Mouse (Mus musculus) kidney, postnatal 0 days (tissue): ENCODE results near the gene Enpp7. TPM values are rescaled to one million over a fixed set of nuclear protein-coding genes. Genes with fewer than 3 reads are reported as not detected.

Source experiments
- ATAC-seq: fragments of 200-750 bp; cut with Nextera tagmentation; replicated peaks from 2 replicates; pipeline ENCODE4 v1.8.0; 2017; ENCODE audit warnings: low read depth, moderate number of reproducible peaks, moderate TSS enrichment, moderate library complexity; ENCODE audit not compliant: low FRiP score
- DNase-seq: peaks from one replicate; pipeline ENCODE4 v3.0.0-alpha.2; 2016; ENCODE audit warnings: low spot score
- H3K27ac ChIP-seq: fragments of 300-500 bp; sonication (generic); 2 replicates; pipeline ENCODE4 v1.5.1; 2014; ENCODE audit warnings: mild to moderate bottlenecking
- H3K27me3 ChIP-seq: fragments of 300-500 bp; sonication (generic); 2 replicates; pipeline ENCODE4 v1.6.1; 2014; ENCODE audit warnings: low read length, mixed read lengths; ENCODE audit not compliant: insufficient read depth
- H3K36me3 ChIP-seq: fragments of 300-500 bp; sonication (generic); 2 replicates; pipeline ENCODE4 v1.6.1; 2014; ENCODE audit warnings: low read length, mixed read lengths; ENCODE audit not compliant: insufficient read depth
- H3K4me1 ChIP-seq: fragments of 300-500 bp; sonication (generic); replicated peaks from 2 replicates; pipeline ENCODE4 v1.6.1; 2014; ENCODE audit warnings: antibody characterized with exemption, low read length, mixed read lengths; ENCODE audit not compliant: insufficient read depth
- H3K4me2 ChIP-seq: fragments of 300-500 bp; sonication (generic); 2 replicates; pipeline ENCODE4 v1.6.1; 2014; ENCODE audit warnings: mild to moderate bottlenecking, low read length, moderate library complexity, mixed read lengths
- H3K4me3 ChIP-seq: fragments of 300-500 bp; sonication (generic); replicated peaks from 2 replicates; pipeline ENCODE4 v1.5.1; 2014; ENCODE audit warnings: low read depth, low read length
- H3K9ac ChIP-seq: fragments of 300-500 bp; sonication (generic); 2 replicates; pipeline ENCODE4 v1.6.1; 2014; ENCODE audit warnings: low read depth, low read length
- H3K9me3 ChIP-seq: fragments of 300-500 bp; sonication (generic); replicated peaks from 2 replicates; pipeline ENCODE4 v1.6.1; 2016; ENCODE audit warnings: low read length, inconsistent platforms, mixed read lengths
- CTCF ChIP-seq: IDR thresholded peaks from 2 replicates; pipeline ENCODE4 v1.5.1; 2016; ENCODE audit warnings: antibody characterized with exemption, low read depth, mild to moderate bottlenecking, moderate library complexity
- WGBS: fragments of 180-500 bp; shearing (Covaris S2); extraction: QIAGEN DNeasy Blood & Tissue Kit; methylation state at CpG from one replicate; pipeline ENCODE4 v1.1.7; 2014; 5-methylcytosine and 5-hydroxymethylcytosine counted together
- polyA plus RNA-seq: library from polyadenylated mRNA; unstranded; fragments of >200 nt; fragmentation: Nextera tagmentation; extraction: Ambion mirVana; gene quantifications from 2 replicates; pipeline ENCODE4 v1.2.1, GENCODE M21; 2015

Enpp7 gene
- polyA plus RNA-seq, 1 experiment from 2014 or later, result not detected

DNA sequence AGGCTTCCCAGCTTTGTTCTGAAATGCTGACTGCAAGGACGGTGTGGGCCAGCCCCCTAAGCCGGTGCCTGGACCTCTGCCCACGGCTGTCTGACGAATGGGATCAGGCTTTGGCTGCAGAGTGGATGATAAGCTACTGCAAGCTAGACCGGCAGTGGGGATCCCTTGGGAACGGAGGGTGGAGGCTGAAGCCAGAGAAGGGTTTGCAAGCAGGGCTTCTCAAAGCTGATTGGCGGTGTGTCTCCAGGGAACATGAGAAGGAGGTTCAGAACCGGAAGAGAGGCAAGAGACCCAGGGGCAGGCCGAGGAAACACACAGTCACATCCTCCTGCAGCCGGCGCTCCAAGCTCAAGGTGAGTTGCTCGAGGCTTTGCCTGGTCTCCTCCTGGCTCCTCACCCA is 38.2 kb downstream of the Enpp7 start:
- Histone ChIP-seq H3K36me3 (peaks cover 34% of the 10 kb centered on the region), H3K4me2 (no peak overlapping the region), H3K27me3 (0 out of 2 replicates have a peak, but pooled peaks cover 8% of the 10 kb centered on the region), H3K4me3 (no peak overlapping the region), H3K4me1 (peaks cover 24% of the 10 kb centered on the region), H3K9me3 (no peaks in the 10 kb centered on the region), H3K27ac (no peak overlapping the region), H3K9ac (0 out of 2 replicates have a peak overlapping the region, but pooled peaks have one; percentile 14)
- TF ChIP-seq CTCF, result no peak
- 30% methylated on average over 12 of the region's 12 CpGs for WGBS
- ATAC-seq, result no peak
- peak; percentile 81 for DNase-seq

DNA sequence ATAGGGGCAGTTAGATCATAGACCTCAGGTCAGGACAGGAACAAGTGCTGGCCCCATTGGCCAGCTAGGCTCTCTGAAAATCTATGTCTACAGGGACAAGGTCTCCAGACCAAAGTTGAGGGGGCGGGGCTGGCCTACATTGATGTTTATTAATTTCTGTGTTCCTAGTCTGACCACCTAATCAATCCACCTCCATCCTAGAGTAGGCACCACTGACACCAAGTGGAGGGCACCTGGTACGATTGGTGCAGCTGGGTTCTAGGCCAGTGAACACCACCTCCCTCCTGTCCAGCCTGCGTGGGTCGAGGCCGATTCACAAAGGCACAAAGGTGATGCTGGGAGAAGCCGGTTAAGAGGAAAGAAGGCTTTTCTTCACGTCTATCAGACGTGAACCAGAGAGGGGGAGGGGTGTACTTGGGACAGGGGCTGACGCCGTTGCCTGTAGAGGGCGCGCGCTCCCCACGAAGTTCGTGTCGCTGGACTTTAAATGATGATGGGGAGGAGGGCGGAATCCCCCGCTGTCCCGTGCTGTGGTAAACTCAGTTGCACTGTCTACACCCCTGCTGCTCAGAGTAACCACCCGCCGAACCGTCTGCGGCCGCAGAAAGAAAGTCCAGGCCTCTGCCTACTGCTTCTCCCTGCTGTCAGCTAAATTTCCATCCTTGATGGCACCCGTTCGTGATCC is 46.0 kb downstream of the Enpp7 start:
- WGBS, result 2% methylated on average over 26 of the region's 26 CpGs

DNA sequence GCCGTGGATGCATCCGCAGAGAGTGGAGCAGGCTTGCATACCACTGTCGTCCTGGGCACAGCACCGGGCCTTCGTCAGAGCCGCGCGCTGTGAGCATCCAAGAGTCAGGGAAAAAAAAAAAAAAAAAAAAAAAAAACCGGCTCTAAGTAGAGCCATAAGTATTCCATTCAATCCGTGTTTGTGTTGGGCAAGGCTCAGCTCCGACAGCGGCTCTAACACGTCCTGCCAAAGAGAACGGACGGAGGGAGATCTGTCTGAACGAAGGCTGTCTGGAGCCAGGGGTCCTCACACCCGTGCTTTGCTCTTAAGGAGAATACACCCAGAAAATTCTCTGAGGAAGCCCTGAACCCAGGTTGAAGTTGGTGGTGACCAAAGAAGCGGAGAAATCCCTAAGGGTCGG is 46.6 kb downstream of the Enpp7 start:
- peaks cover 18% of the 10 kb centered on the region; the same call in 1 of the 2 replicates for H3K4me1 ChIP-seq
- no peak overlapping the region for H3K27ac ChIP-seq
- peaks cover 11% of the 10 kb centered on the region; the same call in 1 of the 2 replicates for H3K36me3 ChIP-seq
- WGBS, result 5% methylated on average over 19 of the region's 19 CpGs
- peaks cover 20% of the 10 kb centered on the region for H3K27me3 ChIP-seq
- no peak overlapping the region for H3K9ac ChIP-seq
- H3K9me3 ChIP-seq, result no peaks in the 10 kb centered on the region
- H3K4me2 ChIP-seq, result peak overlapping the region; percentile 48
- no peak for TF ChIP-seq CTCF
- 0 out of 2 replicates have a peak overlapping the region, but pooled peaks have one; percentile 13 for H3K4me3 ChIP-seq
- ATAC-seq (no peak), DNase-seq (peak; percentile 26)

More for the DNA sequence above, 46.0 kb downstream of the Enpp7 start:
- H3K27ac ChIP-seq, result no peak overlapping the region
- H3K27me3 ChIP-seq, result peaks cover 20% of the 10 kb centered on the region
- peaks cover 13% of the 10 kb centered on the region; the same call in 1 of the 2 replicates for H3K4me1 ChIP-seq
- H3K9me3 ChIP-seq, result no peaks in the 10 kb centered on the region
- H3K9ac ChIP-seq, result no peak overlapping the region
- peak overlapping the region; percentile 48 for H3K4me2 ChIP-seq
- peak; percentile 92 for DNase-seq
- 0 out of 2 replicates have a peak, but pooled peaks have one; percentile 29 for ATAC-seq
- H3K4me3 ChIP-seq, result 0 out of 2 replicates have a peak overlapping the region, but pooled peaks have one; percentile 13
- peak; percentile 92 for TF ChIP-seq CTCF
- H3K36me3 ChIP-seq, result peaks cover 17% of the 10 kb centered on the region

DNA sequence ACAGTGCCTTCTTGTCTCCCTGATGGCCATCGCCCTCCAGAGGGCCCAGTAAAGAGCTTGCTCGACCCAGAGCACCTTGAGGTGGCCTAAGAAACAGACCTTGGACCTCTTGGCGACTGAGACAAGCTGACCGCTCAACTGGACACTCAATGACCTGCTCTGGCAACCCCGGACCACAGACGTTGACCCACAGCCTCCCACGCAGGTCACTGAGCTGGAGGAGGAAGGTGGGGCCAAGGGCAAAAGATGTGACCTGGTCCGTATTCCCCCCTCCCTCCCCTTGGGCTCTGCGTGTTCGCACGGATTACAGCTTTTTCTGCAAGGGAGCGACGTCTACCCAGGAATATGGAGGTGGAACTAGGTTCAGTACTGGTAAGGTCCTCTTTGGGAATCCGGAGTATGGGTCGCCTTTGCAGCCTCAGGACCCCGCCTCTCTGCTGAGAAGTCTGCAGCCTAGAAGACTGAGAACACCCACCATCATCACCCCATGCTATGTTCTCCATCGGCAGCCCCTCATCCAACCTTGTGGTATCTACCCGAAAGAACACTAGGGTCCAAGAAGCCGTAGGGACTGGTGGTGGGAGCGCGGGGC is 47.2 kb downstream of the Enpp7 start:
- no peak overlapping the region for H3K27ac ChIP-seq
- 5% methylated on average over 21 of the region's 21 CpGs for WGBS
- H3K27me3 ChIP-seq, result peaks cover 20% of the 10 kb centered on the region
- H3K36me3 ChIP-seq, result peaks cover 9% of the 10 kb centered on the region; the same call in 1 of the 2 replicates
- DNase-seq (no peak), ATAC-seq (0 out of 2 replicates have a peak, but pooled peaks have one; percentile 11)
- H3K9me3 ChIP-seq, result no peaks in the 10 kb centered on the region
- H3K9ac ChIP-seq, result no peak overlapping the region
- peaks cover 23% of the 10 kb centered on the region for H3K4me1 ChIP-seq
- no peak overlapping the region for H3K4me2 ChIP-seq
- no peak for TF ChIP-seq CTCF
- no peak overlapping the region for H3K4me3 ChIP-seq

DNA sequence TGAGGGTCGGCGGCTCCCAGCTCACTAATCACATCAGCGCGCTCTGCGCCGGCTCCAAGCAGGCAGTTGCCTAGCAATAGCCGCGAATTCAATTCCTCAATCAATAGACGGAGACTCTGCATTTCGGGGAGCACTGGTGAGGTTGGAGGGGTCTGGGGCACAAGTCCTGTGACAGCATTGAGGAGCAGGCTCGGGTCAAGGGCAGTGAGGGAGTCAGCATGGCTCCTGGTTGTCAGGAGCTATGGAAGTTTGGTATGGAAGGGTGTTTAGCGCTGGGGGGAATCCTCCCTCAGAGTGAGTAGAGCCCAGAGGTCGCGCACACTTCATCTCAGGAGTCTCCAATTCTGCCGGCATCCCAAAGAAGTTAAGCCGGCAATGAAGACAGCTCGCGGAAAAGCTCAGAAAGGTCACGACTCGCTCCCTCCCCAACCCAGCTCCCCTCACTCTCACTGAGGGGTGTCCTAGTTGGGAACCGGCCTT is 47.7 kb downstream of the Enpp7 start:
- Histone ChIP-seq H3K4me1 (peaks cover 25% of the 10 kb centered on the region), H3K4me3 (no peak overlapping the region), H3K27me3 (peaks cover 20% of the 10 kb centered on the region)

DNA sequence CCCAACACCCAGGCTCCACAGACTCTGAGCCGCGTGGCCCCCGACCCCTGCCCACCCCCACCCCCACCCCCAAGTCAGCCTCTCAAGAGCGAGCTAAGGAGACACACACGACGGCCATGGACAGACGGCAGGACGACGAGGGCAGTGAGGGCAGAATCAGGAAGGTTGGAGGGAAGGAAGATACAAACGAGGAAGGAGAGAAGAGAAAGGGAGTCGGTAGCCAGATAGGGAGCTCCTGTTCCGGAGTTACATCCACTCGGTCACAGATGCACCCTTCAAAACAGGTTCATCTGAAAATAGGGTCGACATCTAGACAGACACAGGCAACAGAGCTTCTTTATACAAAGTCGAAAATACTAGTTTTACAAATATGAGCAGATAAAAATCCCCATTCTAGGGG is 48.5 kb downstream of the Enpp7 start:
- TF ChIP-seq CTCF, result no peak
- 9% methylated on average over 15 of the region's 15 CpGs for WGBS
- no peak overlapping the region for H3K4me2 ChIP-seq
- 0 out of 2 replicates have a peak, but pooled peaks cover 4% of the 10 kb centered on the region for H3K36me3 ChIP-seq
- H3K9me3 ChIP-seq, result no peaks in the 10 kb centered on the region
- DNase-seq, result no peak
- H3K4me3 ChIP-seq, result 0 out of 2 replicates have a peak overlapping the region, but pooled peaks have one; percentile 50
- peaks cover 22% of the 10 kb centered on the region for H3K27me3 ChIP-seq
- H3K27ac ChIP-seq, result no peak overlapping the region
- peaks cover 29% of the 10 kb centered on the region for H3K4me1 ChIP-seq
- H3K9ac ChIP-seq, result no peak overlapping the region
- no peak for ATAC-seq

More for the DNA sequence above, 47.7 kb downstream of the Enpp7 start:
- ATAC-seq (no peak), DNase-seq (no peak)
- no peak overlapping the region for H3K27ac ChIP-seq
- no peak overlapping the region for H3K4me2 ChIP-seq
- 0 out of 2 replicates have a peak, but pooled peaks cover 4% of the 10 kb centered on the region for H3K36me3 ChIP-seq
- H3K9me3 ChIP-seq, result no peaks in the 10 kb centered on the region
- WGBS, result 11% methylated on average over 21 of the region's 21 CpGs
- no peak overlapping the region for H3K9ac ChIP-seq
- no peak for TF ChIP-seq CTCF
